Mouse (Mus musculus): ENCODE measurements around the gene Actl6a. TPM values are rescaled to one million over a fixed set of nuclear protein-coding genes. Genes with fewer than 3 reads are reported as not detected.
A peak's percentile ranks its signal among the peaks of the same experiment; 100 is the strongest.
"Not testable (repeated sequence)": the region's sequence is repeated elsewhere in the genome, so short reads cannot be mapped to it uniquely, and the experiment has no call there.

The Actl6a gene
- 25.4 and 31.0 TPM in 2 replicates for polyA plus RNA-seq (2012; rRNA removed)
- 73.7 and 79.8 TPM in 2 replicates for polyA plus RNA-seq (2014; fragmentation: Nextera tagmentation; extraction: Ambion mirVana)

DNA sequence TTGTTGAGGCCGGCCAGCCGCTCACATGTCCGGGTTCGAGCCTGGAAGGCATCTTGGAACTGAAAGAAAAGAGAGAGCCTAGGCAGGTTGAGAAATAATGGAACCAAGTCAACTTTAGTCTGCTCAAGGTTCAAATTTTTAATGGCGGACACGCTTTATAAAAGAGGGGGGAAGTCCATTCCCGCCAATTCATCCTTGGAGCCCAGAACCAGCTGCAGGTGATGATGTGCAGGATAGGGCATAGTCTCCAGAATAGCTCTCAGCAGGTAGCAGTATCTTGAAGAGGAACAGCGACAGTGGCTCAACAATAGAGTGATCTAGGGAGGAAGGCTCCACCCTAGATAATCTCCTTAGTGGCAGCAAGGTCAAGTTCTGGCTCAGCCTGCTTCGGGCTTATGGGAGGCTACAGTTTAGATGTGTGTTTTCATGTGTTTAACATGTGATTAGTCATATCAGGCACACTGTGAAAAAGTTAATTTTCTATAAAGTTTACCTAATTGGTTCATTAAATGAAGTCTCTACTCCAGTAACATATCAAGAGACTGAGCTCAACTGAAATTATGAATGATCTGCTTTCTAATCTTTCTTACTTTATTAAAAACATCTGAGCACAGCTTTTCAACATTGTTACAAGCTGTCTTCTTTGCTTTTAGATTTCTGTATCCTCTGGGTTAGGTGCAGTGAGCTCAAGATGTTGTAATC, at the start of gene Actl6a:
Gene Actl6a (plus strand): TSS at position 652 of the 702 bp plus-strand sequence.
- H3K9ac ChIP-seq (replicated peaks); ATAC-seq (ENCODE audit: insufficient read depth); H3K4me2 ChIP-seq (ENCODE audit: low read depth); H3K4me1 ChIP-seq (replicated peaks; ENCODE audit: control insufficient read depth in 2 of 2, insufficient read depth in 2 of 2, low read length in 1 of 2); H3K27ac ChIP-seq; H3K4me3 ChIP-seq (ENCODE audit: insufficient read depth in 1 of 2, low read depth in 2 of 2, low read length in 2 of 2); H3K36me3 ChIP-seq (replicated peaks; ENCODE audit: control insufficient read depth, insufficient read depth, low read depth); H3K9me3 ChIP-seq (ENCODE audit: control insufficient read depth, low read length); DNase-seq (ENCODE audit: low read depth in 3 of 3, low spot score in 3 of 3); H3K27me3 ChIP-seq (ENCODE audit: control insufficient read depth, insufficient read depth, low read length): not testable (repeated sequence)
- WGBS (ENCODE audit: insufficient replicate concordance) = 64% methylated on average over 9 of the region's 9 CpGs

DNA sequence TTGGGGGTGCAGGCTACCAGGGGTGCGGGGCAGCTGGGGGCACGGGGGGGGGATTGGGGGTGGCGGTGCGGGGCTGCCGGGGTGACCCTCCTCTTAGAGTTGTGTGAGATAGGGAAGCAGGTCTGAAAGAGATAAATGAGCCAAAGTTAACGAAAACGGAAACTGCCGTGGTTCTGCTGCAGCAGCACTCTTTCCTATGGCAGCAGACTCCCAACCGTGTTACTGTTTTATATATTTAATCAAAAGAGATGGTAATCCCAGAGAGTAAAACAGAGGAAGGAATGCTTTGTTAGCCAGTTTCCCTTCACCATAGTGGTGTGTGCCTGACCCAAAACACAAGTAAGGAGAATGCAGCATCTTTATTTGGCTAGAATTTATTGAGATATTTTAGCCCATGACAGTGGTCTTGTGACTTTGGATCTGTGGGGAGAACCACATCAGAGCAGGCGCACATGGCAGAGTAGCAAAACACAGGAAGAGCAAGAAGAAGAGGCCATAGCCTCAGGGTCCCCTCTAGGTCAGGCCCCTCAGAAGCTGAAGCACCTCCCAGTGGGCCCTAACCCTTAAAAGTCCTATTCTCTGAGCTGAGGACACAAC, 49.6 kb upstream of the Actl6a start:
- Histone ChIP-seq H3K4me1 (replicated peaks; ENCODE audit: control insufficient read depth in 2 of 2, insufficient read depth in 2 of 2, low read length in 1 of 2) (peaks cover 0 to 3% of the 10 kb centered on the region in 2 experiments; a peak in 2 of 4 replicates), H3K9ac (replicated peaks) (no peak overlapping the region), H3K9me3 (ENCODE audit: control insufficient read depth, low read length) (no peaks in the 10 kb centered on the region), H3K27me3 (ENCODE audit: control insufficient read depth, insufficient read depth, low read length) (no peaks in the 10 kb centered on the region), H3K4me2 (ENCODE audit: low read depth) (no peak overlapping the region), H3K4me3 (ENCODE audit: insufficient read depth in 1 of 2, low read depth in 2 of 2, low read length in 2 of 2) (no peak overlapping the region), H3K36me3 (replicated peaks; ENCODE audit: control insufficient read depth, insufficient read depth, low read depth) (no peaks in the 10 kb centered on the region), H3K27ac (no peak overlapping the region)
- ATAC-seq (ENCODE audit: insufficient read depth) = no peak
- 21% methylated on average over 10 of the region's 10 CpGs for WGBS (ENCODE audit: insufficient replicate concordance)
- no peak for DNase-seq (ENCODE audit: low read depth in 3 of 3, low spot score in 3 of 3)
- TF ChIP-seq EP300 (IDR thresholded peaks at IDR 0.05; ENCODE audit: low read depth) = no peak
- TF ChIP-seq CTCF (IDR thresholded peaks at IDR 0.05; ENCODE audit: low read depth) = no peak

DNA sequence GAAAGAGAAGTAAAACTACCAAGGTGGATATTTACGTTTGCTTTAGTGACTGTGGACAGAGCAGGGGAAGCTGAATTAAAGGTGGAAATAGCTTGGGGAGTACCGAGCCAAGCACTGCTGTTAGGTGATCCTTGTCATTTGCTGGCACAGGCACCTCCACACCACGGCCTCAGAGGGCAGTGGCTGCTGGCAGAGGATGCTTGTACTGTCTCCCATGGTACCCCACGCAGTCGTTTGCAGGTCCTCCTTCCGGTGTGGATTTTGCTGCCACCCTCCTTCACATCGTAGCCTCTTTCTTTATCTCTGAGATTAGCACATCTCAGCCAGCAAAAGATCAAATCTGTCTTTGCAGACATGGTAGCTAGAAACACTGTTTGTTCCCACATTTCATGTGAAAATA, 47.7 kb upstream of the Actl6a start:
- Histone ChIP-seq H3K4me1 (replicated peaks; ENCODE audit: control insufficient read depth in 2 of 2, insufficient read depth in 2 of 2, low read length in 1 of 2) (peaks cover 0 to 3% of the 10 kb centered on the region in 2 experiments; a peak in 2 of 4 replicates), H3K27me3 (ENCODE audit: control insufficient read depth, insufficient read depth, low read length) (no peaks in the 10 kb centered on the region), H3K36me3 (replicated peaks; ENCODE audit: control insufficient read depth, insufficient read depth, low read depth) (no peaks in the 10 kb centered on the region), H3K9me3 (ENCODE audit: control insufficient read depth, low read length) (no peaks in the 10 kb centered on the region), H3K4me2 (ENCODE audit: low read depth) (peak overlapping the region; percentile 37), H3K9ac (replicated peaks) (no peak overlapping the region), H3K27ac (no peak overlapping the region), H3K4me3 (ENCODE audit: insufficient read depth in 1 of 2, low read depth in 2 of 2, low read length in 2 of 2) (0 out of 4 replicates have a peak overlapping the region, but pooled peaks of 1 of the 2 experiments have one; percentile 8)
- DNase-seq (ENCODE audit: low read depth in 3 of 3, low spot score in 3 of 3) = no peak
- WGBS (ENCODE audit: insufficient replicate concordance) = 42% methylated on average over 7 of the region's 7 CpGs
- TF ChIP-seq CTCF (IDR thresholded peaks at IDR 0.05; ENCODE audit: low read depth) (no peak), EP300 (IDR thresholded peaks at IDR 0.05; ENCODE audit: low read depth) (no peak)
- ATAC-seq (ENCODE audit: insufficient read depth) = no peak

DNA sequence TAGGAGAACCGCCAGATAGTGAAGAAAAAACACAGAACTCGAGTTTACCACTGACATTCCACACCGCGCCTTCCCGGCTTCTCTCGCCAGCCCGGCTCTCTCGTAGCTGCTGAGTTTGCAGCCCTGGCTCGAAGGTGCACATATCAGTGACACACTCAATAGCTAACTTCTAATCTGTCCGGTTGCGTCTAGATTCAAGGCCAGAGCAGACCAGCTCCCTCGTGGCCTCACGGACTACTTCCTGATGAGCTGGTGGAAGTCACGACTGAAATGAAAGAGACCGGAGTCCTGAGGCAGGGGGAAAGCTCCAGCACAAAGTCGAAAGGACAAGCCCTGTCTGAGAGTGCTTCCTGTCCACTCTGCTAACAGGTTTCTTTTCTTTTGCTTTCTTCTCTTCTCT, 47.3 kb upstream of the Actl6a start:
- H3K4me2 ChIP-seq (ENCODE audit: low read depth) = peak overlapping the region; percentile 37

DNA sequence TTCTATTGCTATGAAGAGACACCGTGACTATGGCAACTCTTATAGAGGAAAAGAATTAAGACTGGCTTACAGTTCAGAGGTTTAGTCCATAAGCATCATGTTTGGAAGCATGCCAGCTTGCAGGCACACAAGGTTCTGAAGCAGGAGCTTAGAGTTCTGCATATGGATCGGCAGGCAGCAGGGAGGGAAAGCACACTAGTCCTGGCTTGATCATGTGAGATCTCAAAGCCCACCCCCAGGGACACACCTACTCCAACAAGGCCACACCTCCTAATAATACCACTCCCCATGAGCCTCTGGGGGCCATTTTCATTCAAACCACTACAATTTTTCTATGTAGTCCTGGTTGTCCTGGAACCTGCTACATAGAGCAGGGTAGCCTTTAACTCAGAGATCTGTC, 46.6 kb upstream of the Actl6a start:
- no peak overlapping the region for H3K4me2 ChIP-seq (ENCODE audit: low read depth)
- no peaks in the 10 kb centered on the region for H3K9me3 ChIP-seq (ENCODE audit: control insufficient read depth, low read length)
- H3K27me3 ChIP-seq (ENCODE audit: control insufficient read depth, insufficient read depth, low read length) = no peaks in the 10 kb centered on the region
- H3K4me1 ChIP-seq (replicated peaks; ENCODE audit: control insufficient read depth in 2 of 2, insufficient read depth in 2 of 2, low read length in 1 of 2) = peaks cover 0 to 3% of the 10 kb centered on the region in 2 experiments; a peak in 2 of 4 replicates
- H3K4me3 ChIP-seq (ENCODE audit: insufficient read depth in 1 of 2, low read depth in 2 of 2, low read length in 2 of 2) = no peak overlapping the region
- no peaks in the 10 kb centered on the region for H3K36me3 ChIP-seq (replicated peaks; ENCODE audit: control insufficient read depth, insufficient read depth, low read depth)
- no peak for DNase-seq (ENCODE audit: low read depth in 3 of 3, low spot score in 3 of 3)
- WGBS (ENCODE audit: insufficient replicate concordance) = 77% methylated on average over 2 of the region's 2 CpGs
- no peak for ATAC-seq (ENCODE audit: insufficient read depth)
- no peak for TF ChIP-seq EP300 (IDR thresholded peaks at IDR 0.05; ENCODE audit: low read depth)
- no peak for TF ChIP-seq CTCF (IDR thresholded peaks at IDR 0.05; ENCODE audit: low read depth)
- no peak overlapping the region for H3K27ac ChIP-seq
- H3K9ac ChIP-seq (replicated peaks) = no peak overlapping the region

More for the DNA sequence above, 47.3 kb upstream of the Actl6a start:
- H3K4me3 ChIP-seq (ENCODE audit: insufficient read depth in 1 of 2, low read depth in 2 of 2, low read length in 2 of 2) = 0 out of 4 replicates have a peak overlapping the region, but pooled peaks have one; percentile 4 to 8
- H3K27me3 ChIP-seq (ENCODE audit: control insufficient read depth, insufficient read depth, low read length) = no peaks in the 10 kb centered on the region
- 26% methylated on average over 16 of the region's 16 CpGs for WGBS (ENCODE audit: insufficient replicate concordance)
- ATAC-seq (ENCODE audit: insufficient read depth) = no peak
- no peak overlapping the region for H3K27ac ChIP-seq
- H3K9ac ChIP-seq (replicated peaks) = no peak overlapping the region
- TF ChIP-seq CTCF (IDR thresholded peaks at IDR 0.05; ENCODE audit: low read depth) (no peak), EP300 (IDR thresholded peaks at IDR 0.05; ENCODE audit: low read depth) (no peak)
- no peak for DNase-seq (ENCODE audit: low read depth in 3 of 3, low spot score in 3 of 3)
- H3K36me3 ChIP-seq (replicated peaks; ENCODE audit: control insufficient read depth, insufficient read depth, low read depth) = no peaks in the 10 kb centered on the region
- H3K9me3 ChIP-seq (ENCODE audit: control insufficient read depth, low read length) = no peaks in the 10 kb centered on the region
- peaks cover 0 to 3% of the 10 kb centered on the region in 2 experiments; a peak in 2 of 4 replicates for H3K4me1 ChIP-seq (replicated peaks; ENCODE audit: control insufficient read depth in 2 of 2, insufficient read depth in 2 of 2, low read length in 1 of 2)
